ENCODE assay signal across 8 mouse cellular contexts in the genomic region with DNA sequence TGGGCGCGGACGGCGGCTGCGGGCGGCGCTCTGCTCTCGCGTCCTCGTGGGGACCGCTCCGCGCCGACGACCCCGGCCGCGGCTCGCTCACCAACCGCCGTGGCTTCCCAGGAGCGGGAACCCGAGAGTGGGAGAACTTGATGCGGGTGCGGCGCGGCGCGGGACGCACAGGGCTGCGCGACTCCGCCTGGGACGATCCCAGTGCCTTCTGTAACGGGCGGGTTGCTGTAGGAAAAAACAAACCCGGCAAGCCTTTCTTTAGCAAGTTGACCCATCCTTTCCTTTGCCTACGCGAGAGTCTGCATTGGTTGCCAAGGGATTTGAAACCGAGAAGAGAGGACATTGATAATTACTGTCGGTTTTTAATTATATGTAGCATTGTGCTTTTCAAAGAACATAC. TPM values are rescaled to one million over a fixed set of nuclear protein-coding genes. Genes with fewer than 3 reads are reported as not detected.
A peak's percentile ranks its signal among the peaks of the same experiment; 100 is the strongest.
DNase-seq lines count a peak whose midpoint lies in the region; ATAC-seq lines count a peak whose summit lies in the region.

No protein-coding gene starts in this region.

- H3K9ac ChIP-seq in hindbrain, embryonic 16.5 days (ENCODE audit: low read depth, low read length), result peak overlapping the region; percentile 93
- peak overlapping the region; percentile 87 for H3K9ac ChIP-seq in neural tube, embryonic 12.5 days

- peak overlapping the region; percentile 93 for H3K27ac ChIP-seq in hindbrain, embryonic 16.5 days (ENCODE audit: low read depth, low read length)
- peak overlapping the region; percentile 72; the same call in 1 of the 2 replicates for H3K27ac ChIP-seq in neural tube, embryonic 12.5 days

- under 1% methylated on average over 23 of the region's 41 CpGs for WGBS in hindbrain, embryonic 16.5 days
- under 1% methylated on average over 40 of the region's 41 CpGs for WGBS in neural tube, embryonic 12.5 days

- peaks cover 10% of the 10 kb centered on the region for H3K27me3 ChIP-seq in megakaryocyte, embryonic 14.5 days (replicated peaks)
- H3K27me3 ChIP-seq in hindbrain, embryonic 16.5 days (replicated peaks; ENCODE audit: control insufficient read depth, insufficient read depth, low read length), result no peaks in the 10 kb centered on the region
- no peaks in the 10 kb centered on the region for H3K27me3 ChIP-seq in neural tube, embryonic 12.5 days (replicated peaks)

- ATAC-seq in megakaryocyte, adult 5-6 weeks (ENCODE audit: poor library complexity, severe bottlenecking), result no peak
- peak; percentile 72 for ATAC-seq in hindbrain, embryonic 16.5 days
- ATAC-seq in neural tube, embryonic 12.5 days (ENCODE audit: low FRiP score, low read depth), result peak; percentile 80

- H3K4me2 ChIP-seq in hindbrain, embryonic 16.5 days (ENCODE audit: low read length), result peak overlapping the region; percentile 64
- peak overlapping the region; percentile 65 for H3K4me2 ChIP-seq in neural tube, embryonic 12.5 days (replicated peaks)

- peaks cover 26% of the 10 kb centered on the region for H3K4me1 ChIP-seq in megakaryocyte, embryonic 14.5 days
- H3K4me1 ChIP-seq in hindbrain, embryonic 16.5 days (ENCODE audit: control insufficient read depth, insufficient read depth, low read depth, low read length), result peaks cover 5% of the 10 kb centered on the region
- H3K4me1 ChIP-seq in neural tube, embryonic 12.5 days, result peaks cover 5% of the 10 kb centered on the region

- H3K9me3 ChIP-seq in megakaryocyte, embryonic 14.5 days, result no peaks in the 10 kb centered on the region
- H3K9me3 ChIP-seq in hindbrain, embryonic 16.5 days (ENCODE audit: control insufficient read depth, low read length), result no peaks in the 10 kb centered on the region
- no peaks in the 10 kb centered on the region for H3K9me3 ChIP-seq in neural tube, embryonic 12.5 days

- H3K4me3 ChIP-seq in megakaryocyte, embryonic 14.5 days (replicated peaks), result peak overlapping the region; percentile 97
- peak overlapping the region; percentile 82 for H3K4me3 ChIP-seq in hindbrain, embryonic 16.5 days (ENCODE audit: low read length)
- peak overlapping the region; percentile 83 for H3K4me3 ChIP-seq in neural tube, embryonic 12.5 days

- DNase-seq in cerebellum, adult 9-10 months, result peak; percentile 53
- no peak for DNase-seq in cerebellum, adult 11 months
- DNase-seq in retina, postnatal 1 day, result no peak
- DNase-seq in right cerebral cortex, postnatal 36 days (ENCODE audit: low spot score in 2 of 2), result no peak

- peaks cover 26% of the 10 kb centered on the region for H3K36me3 ChIP-seq in megakaryocyte, embryonic 14.5 days (replicated peaks; ENCODE audit: low read length)
- H3K36me3 ChIP-seq in hindbrain, embryonic 16.5 days (ENCODE audit: control insufficient read depth, insufficient read depth, low read length), result peaks cover 12% of the 10 kb centered on the region; the same call in 1 of the 2 replicates
- peaks cover 22% of the 10 kb centered on the region for H3K36me3 ChIP-seq in neural tube, embryonic 12.5 days

RNA-seq across cellular contexts. Expression of a gene that starts 0.5 kb away (rescaled TPM):
- polyA plus RNA-seq in megakaryocyte, embryonic 14.5 days (2012; ENCODE audit: insufficient read depth, low replicate concordance), result 0.45 TPM in 1 of 2 replicates, not detected in the other
- total RNA-seq in megakaryocyte, adult 5-6 weeks (2015), result 2.8 and 3.1 TPM in 2 replicates
- 1.7 and 3.0 TPM in 2 replicates for total RNA-seq in megakaryocyte, adult 5-6 weeks (2017)
- polyA plus RNA-seq in hindbrain, embryonic 16.5 days (2015; fragmentation: Nextera tagmentation; extraction: Ambion mirVana), result 29.2 and 30.0 TPM in 2 replicates
- polyA plus RNA-seq in neural tube, embryonic 12.5 days (2016; fragmentation: Nextera tagmentation; extraction: Ambion mirVana), result 29.1 and 29.7 TPM in 2 replicates

RNA-seq across cellular contexts. Expression of a gene that starts 37.4 kb away (rescaled TPM):
- polyA plus RNA-seq in megakaryocyte, embryonic 14.5 days (2012; ENCODE audit: insufficient read depth, low replicate concordance), result 4.8 and 13.0 TPM in 2 replicates
- total RNA-seq in megakaryocyte, adult 5-6 weeks (2015), result 0.49 and 2.1 TPM in 2 replicates
- total RNA-seq in megakaryocyte, adult 5-6 weeks (2017), result 1.2 and 1.3 TPM in 2 replicates
- 26.8 and 28.8 TPM in 2 replicates for polyA plus RNA-seq in hindbrain, embryonic 16.5 days (2015; fragmentation: Nextera tagmentation; extraction: Ambion mirVana)
- 20.2 and 20.8 TPM in 2 replicates for polyA plus RNA-seq in neural tube, embryonic 12.5 days (2016; fragmentation: Nextera tagmentation; extraction: Ambion mirVana)

RNA-seq across cellular contexts. Expression of a gene that starts 50.6 kb away (rescaled TPM):
- polyA plus RNA-seq in megakaryocyte, embryonic 14.5 days (2012; ENCODE audit: insufficient read depth, low replicate concordance), result 1.4 and 2.1 TPM in 2 replicates
- 35.7 and 45.3 TPM in 2 replicates for total RNA-seq in megakaryocyte, adult 5-6 weeks (2015)
- 48.3 and 51.7 TPM in 2 replicates for total RNA-seq in megakaryocyte, adult 5-6 weeks (2017)
- polyA plus RNA-seq in hindbrain, embryonic 16.5 days (2015; fragmentation: Nextera tagmentation; extraction: Ambion mirVana), result 21.5 and 23.6 TPM in 2 replicates
- polyA plus RNA-seq in neural tube, embryonic 12.5 days (2016; fragmentation: Nextera tagmentation; extraction: Ambion mirVana), result 30.5 and 32.2 TPM in 2 replicates

Comparison
In these comparisons a context has a peak if more than half of its experiments do, and no peak if none do; other contexts are left out.
1. RNA of a gene that starts 0.5 kb away (polyA plus RNA-seq): 29.2 to 30.0 TPM in hindbrain, embryonic 16.5 days and 29.1 to 29.7 TPM in neural tube, embryonic 12.5 days; 0.45 TPM in megakaryocyte, embryonic 14.5 days; every median in the first group is over 10 times any median in the second.
2. Peak in every context shown above with its lines, with median percentiles within 50 percentile points of each other: H3K4me3 ChIP-seq.